Mouse (Mus musculus) lung, postnatal 0 days (tissue): ENCODE data around the gene Wbp1. TPM values are rescaled to one million over a fixed set of nuclear protein-coding genes. Genes with fewer than 3 reads are reported as not detected.

ENCODE experiments used
- ATAC-seq: fragments of 200-750 bp; cut with Nextera tagmentation; 2 replicates; pipeline ENCODE4 v1.8.0; 2017; ENCODE audit warnings: moderate library complexity
- DNase-seq: peaks from one replicate; pipeline ENCODE4 v3.0.0-alpha.2; 2016; ENCODE audit warnings: low spot score
- H3K27ac ChIP-seq: fragments of 300-500 bp; sonication (generic); 2 replicates; pipeline ENCODE4 v1.5.1; 2014; ENCODE audit warnings: antibody characterized with exemption, mild to moderate bottlenecking, low read length, mixed read lengths
- H3K27me3 ChIP-seq: fragments of 300-500 bp; sonication (generic); replicated peaks from 2 replicates; pipeline ENCODE4 v1.6.1; 2014; ENCODE audit warnings: low read length, mixed read lengths; ENCODE audit not compliant: insufficient read depth
- H3K36me3 ChIP-seq: fragments of 300-500 bp; sonication (generic); 2 replicates; pipeline ENCODE4 v1.6.1; 2014; ENCODE audit warnings: low read length, mixed read lengths; ENCODE audit not compliant: insufficient read depth
- H3K4me1 ChIP-seq: fragments of 300-500 bp; sonication (generic); 2 replicates; pipeline ENCODE4 v1.6.1; 2014; ENCODE audit warnings: antibody characterized with exemption, low read depth, low read length, mixed read lengths; ENCODE audit not compliant: insufficient read depth
- H3K4me2 ChIP-seq: fragments of 300-500 bp; sonication (generic); replicated peaks from 2 replicates; pipeline ENCODE4 v1.6.1; 2014; ENCODE audit warnings: low read depth, mild to moderate bottlenecking, low read length, moderate library complexity, mixed read lengths
- H3K4me3 ChIP-seq: fragments of 300-500 bp; sonication (generic); 2 replicates; pipeline ENCODE4 v1.5.1; 2014; ENCODE audit warnings: low read depth, low read length
- H3K9ac ChIP-seq: fragments of 300-500 bp; sonication (generic); replicated peaks from 2 replicates; pipeline ENCODE4 v1.6.1; 2014; ENCODE audit warnings: low read depth, mild to moderate bottlenecking
- H3K9me3 ChIP-seq: fragments of 300-500 bp; sonication (generic); 2 replicates; pipeline ENCODE4 v1.6.1; 2016; ENCODE audit warnings: low read length, mixed read lengths
- CTCF ChIP-seq: IDR thresholded peaks from 2 replicates; pipeline ENCODE4 v1.5.1; 2016; ENCODE audit warnings: antibody characterized with exemption, mild to moderate bottlenecking
- EP300 ChIP-seq: IDR thresholded peaks from 2 replicates; pipeline ENCODE4 v1.6.1; 2016; ENCODE audit warnings: antibody characterized with exemption, mild to moderate bottlenecking, control low read depth
- WGBS: fragments of 180-500 bp; shearing (Covaris S2); extraction: QIAGEN DNeasy Blood & Tissue Kit; methylation state at CpG from one replicate; pipeline ENCODE4 v1.1.7; 2014; 5-methylcytosine and 5-hydroxymethylcytosine counted together
- polyA plus RNA-seq: library from polyadenylated mRNA; unstranded; fragments of >200 nt; fragmentation: Nextera tagmentation; extraction: Ambion mirVana; gene quantifications from 2 replicates; pipeline ENCODE4 v1.2.1, GENCODE M21; 2015

The Wbp1 gene
- polyA plus RNA-seq, 1 experiment from 2014 or later = 57.9 TPM

- under 1% methylated on average over 28 of the region's 52 CpGs for WGBS
- H3K9ac ChIP-seq = peak overlapping the region; percentile 59
- H3K27ac ChIP-seq = peak overlapping the region; percentile 86
- no peaks in the 10 kb centered on the region for H3K9me3 ChIP-seq
- ATAC-seq (peak; percentile 27), DNase-seq (no peak)
- peak overlapping the region; percentile 61 for H3K4me3 ChIP-seq
- peaks cover 15% of the 10 kb centered on the region for H3K4me1 ChIP-seq
- H3K36me3 ChIP-seq = no peaks in the 10 kb centered on the region
- H3K27me3 ChIP-seq = no peaks in the 10 kb centered on the region
- peak overlapping the region; percentile 98 for H3K4me2 ChIP-seq
- no peak for TF ChIP-seq CTCF
- TF ChIP-seq EP300 = no peak
These were observed 728 bp upstream of the Wbp1 start for GRCm38 (mm10) chr6:83121863-83122710.

- no peaks in the 10 kb centered on the region for H3K9me3 ChIP-seq
- no peaks in the 10 kb centered on the region for H3K36me3 ChIP-seq
- H3K4me2 ChIP-seq = no peak overlapping the region
- H3K4me1 ChIP-seq = peaks cover 21% of the 10 kb centered on the region
- no peaks in the 10 kb centered on the region for H3K27me3 ChIP-seq
- WGBS = 75% methylated on average over 7 of the region's 7 CpGs
- DNase-seq (no peak), ATAC-seq (no peak)
- no peak for TF ChIP-seq CTCF
- TF ChIP-seq EP300 = no peak
- no peak overlapping the region for H3K9ac ChIP-seq
- no peak overlapping the region for H3K27ac ChIP-seq
- H3K4me3 ChIP-seq = no peak overlapping the region
These were observed 1.7 kb downstream of the Wbp1 start for GRCm38 (mm10) chr6:83119734-83120051.

- H3K9ac ChIP-seq = no peak overlapping the region
- no peak overlapping the region for H3K4me3 ChIP-seq
- ATAC-seq (no peak), DNase-seq (no peak)
- H3K4me2 ChIP-seq = no peak overlapping the region
- H3K9me3 ChIP-seq = no peaks in the 10 kb centered on the region
- H3K27me3 ChIP-seq = no peaks in the 10 kb centered on the region
- H3K27ac ChIP-seq = no peak overlapping the region
- TF ChIP-seq CTCF (no peak), EP300 (no peak)
- peaks cover 16% of the 10 kb centered on the region for H3K4me1 ChIP-seq
- 72% methylated on average over 14 of the region's 14 CpGs for WGBS
- H3K36me3 ChIP-seq = no peaks in the 10 kb centered on the region
These were observed 2.3 kb downstream of the Wbp1 start for GRCm38 (mm10) chr6:83118825-83119733.

- Histone ChIP-seq H3K4me3 (no peak overlapping the region), H3K27ac (no peak overlapping the region), H3K9me3 (no peaks in the 10 kb centered on the region), H3K4me1 (peaks cover 15% of the 10 kb centered on the region), H3K4me2 (no peak overlapping the region), H3K36me3 (no peaks in the 10 kb centered on the region), H3K9ac (no peak overlapping the region), H3K27me3 (no peaks in the 10 kb centered on the region)
- 80% methylated on average over 11 of the region's 11 CpGs for WGBS
- TF ChIP-seq CTCF (no peak), EP300 (no peak)
- ATAC-seq = no peak
- no peak for DNase-seq
These were observed 3.0 kb downstream of the Wbp1 start for GRCm38 (mm10) chr6:83118369-83118768.

- no peak overlapping the region for H3K27ac ChIP-seq
- H3K4me3 ChIP-seq = no peak overlapping the region
These were observed 3.7 kb downstream of the Wbp1 start for GRCm38 (mm10) chr6:83117616-83118015.

GRCm38 (mm10) chr6:83117165-83117438, 4.3 kb downstream of the Wbp1 start:
- 82% methylated on average over 4 of the region's 4 CpGs for WGBS
- H3K27me3 ChIP-seq = no peaks in the 10 kb centered on the region
- H3K4me2 ChIP-seq = no peak overlapping the region
- no peak overlapping the region for H3K4me3 ChIP-seq
- DNase-seq = no peak
- no peaks in the 10 kb centered on the region for H3K36me3 ChIP-seq
- H3K9ac ChIP-seq = no peak overlapping the region
- H3K4me1 ChIP-seq = peaks cover 14% of the 10 kb centered on the region
- no peak overlapping the region for H3K27ac ChIP-seq
- H3K9me3 ChIP-seq = no peaks in the 10 kb centered on the region
- ATAC-seq = no peak
- TF ChIP-seq CTCF (no peak), EP300 (no peak)

More at GRCm38 (mm10) chr6:83117616-83118015, 3.7 kb downstream of the Wbp1 start:
- no peaks in the 10 kb centered on the region for H3K9me3 ChIP-seq
- no peaks in the 10 kb centered on the region for H3K27me3 ChIP-seq
- 91% methylated on average over 13 of the region's 13 CpGs for WGBS
- DNase-seq (no peak), ATAC-seq (no peak)
- H3K4me2 ChIP-seq = no peak overlapping the region
- H3K36me3 ChIP-seq = no peaks in the 10 kb centered on the region
- TF ChIP-seq EP300 = no peak
- no peak for TF ChIP-seq CTCF
- H3K9ac ChIP-seq = no peak overlapping the region
- H3K4me1 ChIP-seq = peaks cover 15% of the 10 kb centered on the region
